Mouse (Mus musculus) embryonic facial prominence, embryonic 11.5 days (tissue): Measurements from ENCODE around the gene Gm17387. TPM values are rescaled to one million over a fixed set of nuclear protein-coding genes. Genes with fewer than 3 reads are reported as not detected.

Experiments used
- polyA plus RNA-seq: library from polyadenylated mRNA; unstranded; fragments of >200 nt; fragmentation: Nextera tagmentation; extraction: Ambion mirVana; gene quantifications from 2 replicates; pipeline ENCODE4 v1.2.1, GENCODE M21; 2014

The Gm17387 gene
- polyA plus RNA-seq, 1 experiment from 2014 or later = not detected

Other genes with a start within 250 kb of the Gm17387 start
- gene Syce1, start 241.3 kb upstream of the Gm17387 start, polyA plus RNA-seq = 0.14 and 0.38 TPM in 2 replicates
- gene Zfp941, start 207.0 kb upstream of the Gm17387 start, polyA plus RNA-seq = 3.5 and 3.6 TPM in 2 replicates
- 1.1 and 1.3 TPM in 2 replicates for gene Urah, start 194.1 kb upstream of the Gm17387 start, polyA plus RNA-seq
- not detected in 2 replicates for gene Scgb1c1, start 183.6 kb upstream of the Gm17387 start, polyA plus RNA-seq
- gene Odf3, start 181.3 kb upstream of the Gm17387 start, polyA plus RNA-seq = not detected in 2 replicates
- not detected in 2 replicates for gene Gm45785, start 172.8 kb upstream of the Gm17387 start, polyA plus RNA-seq
- 56.7 and 58.3 TPM in 2 replicates for gene Ric8a, start 172.2 kb upstream of the Gm17387 start, polyA plus RNA-seq
- 22.9 and 31.8 TPM in 2 replicates for gene Bet1l, start 171.6 kb upstream of the Gm17387 start, polyA plus RNA-seq
- gene Psmd13, start 147.2 kb upstream of the Gm17387 start, polyA plus RNA-seq = 185 and 195 TPM in 2 replicates
- gene Sirt3, start 146.8 kb upstream of the Gm17387 start, polyA plus RNA-seq = 17.1 and 19.3 TPM in 2 replicates
- gene Cox8b, start 128.7 kb upstream of the Gm17387 start, polyA plus RNA-seq = not detected in 2 replicates
- 0.07 TPM in 1 of 2 replicates, not detected in the other for gene Nlrp6, start 108.2 kb upstream of the Gm17387 start, polyA plus RNA-seq
- 12.4 and 14.3 TPM in 2 replicates for gene Pgghg, start 87.7 kb upstream of the Gm17387 start, polyA plus RNA-seq
- 0.38 and 0.78 TPM in 2 replicates for gene Ifitm5, start 78.8 kb upstream of the Gm17387 start, polyA plus RNA-seq
- not detected in 2 replicates for gene Gm45717, start 73.2 kb upstream of the Gm17387 start, polyA plus RNA-seq
- gene Ifitm2, start 73.1 kb upstream of the Gm17387 start, polyA plus RNA-seq = 595 and 632 TPM in 2 replicates
- gene Ifitm1, start 61.9 kb upstream of the Gm17387 start, polyA plus RNA-seq = 19.9 and 20.1 TPM in 2 replicates
- gene Ifitm3, start 18.4 kb upstream of the Gm17387 start, polyA plus RNA-seq = 29.8 and 36.5 TPM in 2 replicates
- not detected in 2 replicates for gene Ifitm6, start 11.2 kb upstream of the Gm17387 start, polyA plus RNA-seq
- gene B4galnt4, start 32.0 kb downstream of the Gm17387 start, polyA plus RNA-seq = 15.8 and 19.4 TPM in 2 replicates
- 3.1 and 3.5 TPM in 2 replicates for gene Pkp3, start 49.1 kb downstream of the Gm17387 start, polyA plus RNA-seq
- gene Sigirr, start 71.4 kb downstream of the Gm17387 start, polyA plus RNA-seq = 1.6 and 1.8 TPM in 2 replicates
- 1.2 and 1.3 TPM in 2 replicates for gene Ano9, start 88.7 kb downstream of the Gm17387 start, polyA plus RNA-seq
- gene Ptdss2, start 93.3 kb downstream of the Gm17387 start, polyA plus RNA-seq = 67.3 and 69.6 TPM in 2 replicates
- gene Rnh1, start 143.7 kb downstream of the Gm17387 start, polyA plus RNA-seq = 82.0 and 93.5 TPM in 2 replicates
- 91.4 and 91.7 TPM in 2 replicates for gene Hras, start 164.9 kb downstream of the Gm17387 start, polyA plus RNA-seq
- gene Lrrc56, start 165.0 kb downstream of the Gm17387 start, polyA plus RNA-seq = 8.2 and 8.7 TPM in 2 replicates
- gene Lmntd2, start 184.9 kb downstream of the Gm17387 start, polyA plus RNA-seq = 2.5 and 2.6 TPM in 2 replicates
- 33.0 and 34.5 TPM in 2 replicates for gene Rassf7, start 186.7 kb downstream of the Gm17387 start, polyA plus RNA-seq
- gene Phrf1, start 199.7 kb downstream of the Gm17387 start, polyA plus RNA-seq = 63.4 and 76.7 TPM in 2 replicates
- 0.46 and 0.66 TPM in 2 replicates for gene Irf7, start 237.3 kb downstream of the Gm17387 start, polyA plus RNA-seq
- not detected in 2 replicates for gene Cdhr5, start 247.7 kb downstream of the Gm17387 start, polyA plus RNA-seq